Mouse (Mus musculus) liver, postnatal 0 days (tissue): ENCODE measurements around the gene Igdcc4. TPM values are rescaled to one million over a fixed set of nuclear protein-coding genes. Genes with fewer than 3 reads are reported as not detected.
A peak's percentile ranks its signal among the peaks of the same experiment; 100 is the strongest.

Experiments
- ATAC-seq: fragments of 200-750 bp; cut with Nextera tagmentation; 2 replicates; pipeline ENCODE4 v1.8.0; 2017; ENCODE audit warnings: mild to moderate bottlenecking, moderate library complexity
- DNase-seq: peaks from one replicate; pipeline ENCODE4 v3.0.0-alpha.2; 2016
- H3K27ac ChIP-seq: fragments of 300-500 bp; sonication (generic); 2 replicates; pipeline ENCODE4 v1.5.1; 2014; ENCODE audit warnings: antibody characterized with exemption, moderate library complexity, mild to moderate bottlenecking, low read depth
- H3K27me3 ChIP-seq: fragments of 300-500 bp; sonication (generic); 2 replicates; pipeline ENCODE4 v1.6.1; 2014; ENCODE audit warnings: low read length, control low read depth, mixed read lengths; ENCODE audit not compliant: insufficient read depth
- H3K36me3 ChIP-seq: fragments of 300-500 bp; sonication (generic); replicated peaks from 2 replicates; pipeline ENCODE4 v1.6.1; 2014; ENCODE audit warnings: mild to moderate bottlenecking, control low read depth, low read length, moderate library complexity, mixed read lengths; ENCODE audit not compliant: insufficient read depth
- H3K4me1 ChIP-seq: fragments of 300-500 bp; sonication (generic); 2 replicates; pipeline ENCODE4 v1.6.1; 2014; ENCODE audit warnings: antibody characterized with exemption, mild to moderate bottlenecking, control low read depth; ENCODE audit not compliant: insufficient read depth
- H3K4me2 ChIP-seq: fragments of 300-500 bp; sonication (generic); 2 replicates; pipeline ENCODE4 v1.6.1; 2014; ENCODE audit warnings: low read depth, mild to moderate bottlenecking, low read length, moderate library complexity, mixed read lengths
- H3K4me3 ChIP-seq: fragments of 300-500 bp; sonication (generic); 2 replicates; pipeline ENCODE4 v1.5.1; 2014; ENCODE audit warnings: low read depth, low read length
- H3K9ac ChIP-seq: fragments of 300-500 bp; sonication (generic); replicated peaks from 2 replicates; pipeline ENCODE4 v1.6.1; 2014; ENCODE audit warnings: mild to moderate bottlenecking, moderate library complexity
- H3K9me3 ChIP-seq: fragments of 300-500 bp; sonication (generic); 2 replicates; pipeline ENCODE4 v1.6.1; 2016; ENCODE audit warnings: mild to moderate bottlenecking, control low read depth, low read length, mixed read lengths
- CTCF ChIP-seq: sonication (generic); IDR thresholded peaks from 2 replicates; pipeline ENCODE4 v1.5.1; 2016; ENCODE audit warnings: antibody characterized with exemption, low read depth
- EP300 ChIP-seq: IDR thresholded peaks from 2 replicates; pipeline ENCODE4 v1.6.1; 2016; ENCODE audit warnings: antibody characterized with exemption, low read depth, mild to moderate bottlenecking
- WGBS: fragments of 180-500 bp; shearing (Covaris S2); extraction: QIAGEN DNeasy Blood & Tissue Kit; methylation state at CpG from one replicate; pipeline ENCODE4 v1.1.7; 2014; ENCODE audit not compliant: insufficient replicate concordance; 5-methylcytosine and 5-hydroxymethylcytosine counted together
- polyA plus RNA-seq: library from polyadenylated mRNA; unstranded; fragments of >200 nt; fragmentation: Nextera tagmentation; extraction: Ambion mirVana; gene quantifications from 2 replicates; pipeline ENCODE4 v1.2.1, GENCODE M21; 2015

The Igdcc4 gene
- polyA plus RNA-seq, 1 experiment from 2014 or later: 6.0 TPM

DNA sequence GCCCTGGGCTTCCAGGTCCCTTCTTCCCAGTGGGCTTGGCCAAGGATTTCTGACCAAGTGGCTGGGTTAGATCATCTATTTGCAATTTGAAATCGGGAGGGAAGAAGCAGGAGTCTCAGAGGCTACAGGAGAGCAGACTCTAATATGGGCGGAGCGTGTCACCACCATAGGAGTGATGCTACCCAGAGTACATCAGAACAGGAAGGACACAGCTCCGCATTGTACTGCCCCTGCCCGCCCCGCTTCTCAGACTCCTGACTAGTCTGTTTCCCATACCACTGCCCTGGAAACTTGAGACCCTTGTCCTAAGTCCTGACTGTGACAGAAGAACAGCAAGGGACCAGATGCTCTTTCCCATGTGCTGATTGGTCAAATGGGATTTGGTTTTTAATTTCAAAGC, 56.3 kb downstream of the Igdcc4 start:
- Histone ChIP-seq H3K9ac (no peak overlapping the region), H3K4me3 (no peak overlapping the region), H3K9me3 (no peaks in the 10 kb centered on the region), H3K4me1 (0 out of 2 replicates have a peak, but pooled peaks cover 4% of the 10 kb centered on the region), H3K27me3 (peaks cover 57% of the 10 kb centered on the region), H3K36me3 (no peaks in the 10 kb centered on the region), H3K27ac (no peak overlapping the region), H3K4me2 (no peak overlapping the region)
- DNase-seq (no peak), ATAC-seq (no peak)
- WGBS: 43% methylated on average over 6 of the region's 6 CpGs
- no peak for TF ChIP-seq CTCF
- no peak for TF ChIP-seq EP300

DNA sequence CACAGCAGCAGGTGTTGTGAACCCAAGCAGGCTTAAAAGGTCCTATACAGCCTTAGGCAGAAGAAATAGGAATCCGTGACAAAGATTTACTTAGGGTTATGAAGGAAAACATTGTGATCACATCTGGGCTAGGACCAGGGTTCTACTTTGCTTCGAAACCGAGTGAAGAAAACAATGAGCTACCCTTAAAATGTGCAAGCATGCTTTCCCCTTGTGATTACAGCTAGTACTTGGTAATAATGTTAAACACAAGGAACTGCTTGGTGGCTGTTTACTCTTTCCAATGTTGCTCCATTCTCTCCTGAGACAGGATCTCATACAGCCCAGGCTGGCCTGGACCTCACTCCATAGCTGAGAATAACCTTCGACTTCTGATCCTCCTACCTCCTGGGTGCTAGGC, 59.9 kb downstream of the Igdcc4 start:
- H3K4me2 ChIP-seq: no peak overlapping the region
- H3K9me3 ChIP-seq: no peaks in the 10 kb centered on the region
- WGBS: 49% methylated on average over 4 of the region's 4 CpGs
- DNase-seq (no peak), ATAC-seq (no peak)
- H3K4me1 ChIP-seq: peaks cover 4% of the 10 kb centered on the region
- no peak overlapping the region for H3K27ac ChIP-seq
- H3K9ac ChIP-seq: no peak overlapping the region
- peaks cover 71% of the 10 kb centered on the region for H3K27me3 ChIP-seq
- no peaks in the 10 kb centered on the region for H3K36me3 ChIP-seq
- TF ChIP-seq CTCF: no peak
- TF ChIP-seq EP300: no peak
- H3K4me3 ChIP-seq: no peak overlapping the region

DNA sequence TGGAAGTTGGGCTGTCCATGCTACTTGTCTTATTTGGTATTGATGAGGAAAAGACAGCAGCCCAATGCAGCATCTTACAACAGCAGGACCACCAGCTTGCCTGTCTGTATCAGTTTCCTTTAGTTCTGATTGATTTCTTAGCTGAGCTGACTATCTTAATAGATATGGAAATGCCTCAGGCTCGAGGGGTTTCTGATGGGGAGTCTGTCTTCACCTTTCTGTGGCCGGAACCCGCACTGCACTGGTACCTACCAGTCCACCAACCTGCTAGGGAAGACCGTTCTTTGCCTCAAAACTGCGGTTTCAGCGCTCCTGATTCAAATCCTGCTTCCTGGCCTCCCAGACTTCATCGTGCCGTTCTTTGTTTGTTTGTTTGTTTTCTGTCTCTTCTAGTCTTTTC, 60.6 kb downstream of the Igdcc4 start:
- Histone ChIP-seq H3K9ac (no peak overlapping the region), H3K4me2 (no peak overlapping the region), H3K4me1 (peaks cover 4% of the 10 kb centered on the region), H3K27ac (no peak overlapping the region), H3K4me3 (no peak overlapping the region), H3K27me3 (peaks cover 65% of the 10 kb centered on the region), H3K36me3 (no peaks in the 10 kb centered on the region), H3K9me3 (no peaks in the 10 kb centered on the region)
- TF ChIP-seq EP300 (no peak), CTCF (no peak)
- DNase-seq: no peak
- WGBS: 25% methylated on average over 8 of the region's 8 CpGs
- ATAC-seq: no peak

DNA sequence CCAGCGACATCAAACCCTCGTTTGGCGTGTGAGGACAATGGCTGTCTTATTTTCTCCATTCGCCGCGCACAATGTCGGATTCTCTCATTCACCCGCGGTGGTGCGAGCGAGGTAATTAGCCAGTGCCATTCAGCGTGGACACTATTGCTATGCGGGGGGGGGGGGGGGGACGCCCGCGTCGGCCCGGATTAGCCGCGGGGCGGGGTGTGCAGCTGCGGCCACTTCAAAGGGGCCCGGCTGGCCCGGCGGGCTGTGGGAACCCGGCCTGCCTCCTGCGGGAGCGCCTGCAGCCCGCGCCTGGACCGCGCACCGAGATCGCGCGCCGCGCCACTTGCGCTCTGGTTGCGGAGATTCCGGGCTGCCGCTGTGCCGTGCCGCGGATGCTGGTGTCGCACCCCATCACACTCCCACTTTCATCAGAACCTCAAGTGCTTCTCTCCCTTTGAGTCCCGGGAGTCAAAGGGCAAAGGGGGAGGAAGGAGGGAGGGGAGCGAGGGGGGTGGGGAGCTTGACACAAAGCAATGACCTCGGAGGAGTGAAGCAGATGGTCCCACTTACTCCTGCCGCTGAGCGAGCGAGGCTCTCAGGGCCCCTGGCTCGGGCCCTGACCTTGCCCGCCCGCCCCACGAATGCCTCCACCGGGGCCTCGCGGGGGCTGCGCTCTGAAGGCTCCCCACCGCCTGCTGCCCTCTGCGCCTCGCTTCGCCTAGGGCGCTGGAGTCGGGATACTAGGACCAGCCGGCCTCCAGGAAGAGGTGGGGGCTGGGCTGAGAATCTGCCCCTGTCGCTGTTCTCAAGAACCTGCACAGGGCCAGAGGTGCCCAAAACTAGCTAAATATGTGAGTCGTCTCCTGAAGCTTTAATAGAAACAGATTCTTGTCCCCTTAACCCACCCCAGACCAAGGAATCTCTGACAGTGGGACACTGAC, 61.7 kb downstream of the Igdcc4 start:
- Histone ChIP-seq H3K9me3 (no peaks in the 10 kb centered on the region), H3K36me3 (no peaks in the 10 kb centered on the region), H3K27me3 (peaks cover 57% of the 10 kb centered on the region), H3K4me2 (peak overlapping the region; percentile 54), H3K4me3 (peak overlapping the region; percentile 21; the same call in 1 of the 2 replicates), H3K27ac (no peak overlapping the region), H3K9ac (no peak overlapping the region), H3K4me1 (peaks cover 4% of the 10 kb centered on the region)
- WGBS: 2% methylated on average over 61 of the region's 69 CpGs
- DNase-seq (no peak), ATAC-seq (no peak)
- TF ChIP-seq CTCF: no peak
- TF ChIP-seq EP300: no peak

GRCm38 (mm10) chr9:65164870-65165269, 63.6 kb downstream of the Igdcc4 start:
- ATAC-seq: no peak
- DNase-seq: no peak
- H3K36me3 ChIP-seq: no peaks in the 10 kb centered on the region
- no peak for TF ChIP-seq EP300
- TF ChIP-seq CTCF: peak; percentile 70
- H3K4me1 ChIP-seq: peaks cover 4% of the 10 kb centered on the region
- peaks cover 45% of the 10 kb centered on the region for H3K27me3 ChIP-seq
- no peak overlapping the region for H3K9ac ChIP-seq
- no peak overlapping the region for H3K27ac ChIP-seq
- H3K4me2 ChIP-seq: no peak overlapping the region
- no peak overlapping the region for H3K4me3 ChIP-seq
- H3K9me3 ChIP-seq: no peaks in the 10 kb centered on the region
- WGBS: 12% methylated on average over 1 of the region's 1 CpGs

- H3K4me3 ChIP-seq: no peak overlapping the region
- no peak overlapping the region for H3K9ac ChIP-seq
- peaks cover 4% of the 10 kb centered on the region for H3K4me1 ChIP-seq
- no peak overlapping the region for H3K4me2 ChIP-seq
- ATAC-seq: no peak
- WGBS: 48% methylated on average over 9 of the region's 9 CpGs
- H3K27ac ChIP-seq: no peak overlapping the region
- no peak for DNase-seq
- H3K36me3 ChIP-seq: no peaks in the 10 kb centered on the region
- peaks cover 30% of the 10 kb centered on the region for H3K27me3 ChIP-seq
- TF ChIP-seq CTCF: no peak
- TF ChIP-seq EP300: no peak
- no peaks in the 10 kb centered on the region for H3K9me3 ChIP-seq
These were observed 65.1 kb downstream of the Igdcc4 start for GRCm38 (mm10) chr9:65166386-65166785.
